Mouse (Mus musculus) erythroblast, embryonic 14.5 days (primary cell): ENCODE data around the gene Gfod1. TPM values are rescaled to one million over a fixed set of nuclear protein-coding genes. Genes with fewer than 3 reads are reported as not detected.

Experiments used
- H3K27me3 ChIP-seq: 2 replicates; pipeline ENCODE4 v1.6.1; 2012; ENCODE audit warnings: inconsistent platforms; ENCODE audit not compliant: control insufficient read depth
- H3K36me3 ChIP-seq: 2 replicates; pipeline ENCODE4 v1.6.1; 2012; ENCODE audit warnings: mild to moderate bottlenecking, inconsistent platforms; ENCODE audit not compliant: control insufficient read depth
- H3K4me1 ChIP-seq: 2 replicates; pipeline ENCODE4 v1.6.1; 2012; ENCODE audit warnings: inconsistent platforms; ENCODE audit not compliant: control insufficient read depth
- H3K4me3 ChIP-seq: replicated peaks from 2 replicates; pipeline ENCODE3; 2012; ENCODE audit warnings: moderate library complexity, mild to moderate bottlenecking, inconsistent platforms
- H3K9me3 ChIP-seq: 2 replicates; pipeline ENCODE4 v1.6.1; 2012; ENCODE audit warnings: low read length, inconsistent platforms, mixed read lengths; ENCODE audit not compliant: control insufficient read depth
- GATA1 ChIP-seq: IDR thresholded peaks from 2 replicates; pipeline ENCODE4 v1.6.1; 2012; ENCODE audit warnings: low read length, inconsistent platforms, mixed read lengths
- TAL1 ChIP-seq: IDR thresholded peaks from 3 replicates; pipeline ENCODE4 v1.6.1; 2012; ENCODE audit warnings: low read length, inconsistent platforms, mixed read lengths
- polyA plus RNA-seq: library from polyadenylated mRNA; stranded (reverse); fragments of >175 nt; gene quantifications from 2 replicates; pipeline ENCODE4 v1.2.3, GENCODE M21; 2012

Gfod1 gene
- polyA plus RNA-seq, 1 experiment, result 0.01 TPM

- no peaks in the 10 kb centered on the region for H3K9me3 ChIP-seq
- no peak for TF ChIP-seq GATA1
- no peak for TF ChIP-seq TAL1
- no peak overlapping the region for H3K4me3 ChIP-seq
- no peaks in the 10 kb centered on the region for H3K4me1 ChIP-seq
- peaks cover 3% of the 10 kb centered on the region; the same call in 1 of the 2 replicates for H3K36me3 ChIP-seq
- H3K27me3 ChIP-seq, result no peaks in the 10 kb centered on the region
Measured at GRCm38 (mm10) chr13:43152005-43152520, 151.9 kb downstream of the Gfod1 start.

DNA sequence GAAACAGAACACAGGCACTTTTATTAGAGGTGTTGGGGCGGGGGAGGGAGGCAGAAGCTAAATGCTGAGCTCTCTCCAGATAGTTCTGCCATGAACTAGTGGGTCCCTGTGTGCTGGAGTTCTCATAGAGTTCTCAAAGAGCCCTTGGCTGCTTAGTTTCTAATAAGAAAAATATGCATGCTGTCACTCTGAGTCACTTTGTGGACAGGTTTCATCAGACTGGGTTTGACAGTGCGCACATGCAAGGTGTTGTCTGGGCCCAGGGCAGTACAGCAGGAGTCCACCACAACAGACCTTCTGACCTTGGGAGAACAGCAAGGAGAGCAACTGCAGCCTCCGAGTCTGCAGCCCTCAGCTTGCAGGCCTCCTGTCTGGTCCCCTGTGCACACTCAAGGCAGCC is 154.3 kb downstream of the Gfod1 start:
- Histone ChIP-seq H3K27me3 (no peaks in the 10 kb centered on the region), H3K4me1 (no peaks in the 10 kb centered on the region), H3K36me3 (peaks cover 3% of the 10 kb centered on the region; the same call in 1 of the 2 replicates), H3K9me3 (no peaks in the 10 kb centered on the region), H3K4me3 (no peak overlapping the region)
- no peak for TF ChIP-seq GATA1
- no peak for TF ChIP-seq TAL1

GRCm38 (mm10) chr13:43148692-43149091 is 155.3 kb downstream of the Gfod1 start:
- no peak overlapping the region for H3K4me3 ChIP-seq

DNA sequence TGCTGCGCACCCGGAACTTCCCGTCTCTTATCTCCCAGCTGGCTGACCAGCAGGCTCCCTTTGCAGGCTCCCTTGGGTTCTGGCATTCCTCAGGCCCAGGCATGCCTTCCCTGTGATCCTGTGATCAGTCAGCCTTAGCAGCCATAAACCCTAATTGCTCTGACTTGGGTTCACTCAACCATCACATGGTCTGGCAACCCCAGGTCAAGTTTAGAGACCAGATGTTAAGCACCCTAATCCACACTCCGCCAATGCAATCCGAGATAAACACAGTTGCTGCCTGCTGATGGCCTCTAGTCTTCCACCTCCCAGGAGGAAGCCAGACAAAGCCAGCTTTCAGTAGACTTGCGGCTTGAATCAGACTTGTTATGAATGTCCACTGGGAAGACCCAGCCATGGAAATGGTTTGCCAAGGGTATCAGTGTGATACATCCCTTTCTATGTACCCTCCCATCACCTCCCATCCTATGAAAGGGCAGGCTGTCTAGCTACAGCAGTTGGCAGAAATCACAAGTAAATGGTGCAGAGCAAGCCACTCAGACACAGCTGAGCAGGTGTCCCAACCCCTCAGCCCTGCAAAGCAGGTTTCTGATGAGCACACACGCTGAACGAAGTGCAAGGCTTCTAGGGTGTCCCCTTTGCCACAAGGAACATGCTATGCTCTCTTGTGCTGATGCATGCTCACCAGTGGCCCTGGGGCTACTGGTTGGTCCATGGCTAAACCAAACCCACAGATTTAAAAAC is 157.3 kb downstream of the Gfod1 start:
- Histone ChIP-seq H3K27me3 (no peaks in the 10 kb centered on the region), H3K4me3 (no peak overlapping the region), H3K4me1 (no peaks in the 10 kb centered on the region), H3K9me3 (no peaks in the 10 kb centered on the region), H3K36me3 (peaks cover under 1% of the 10 kb centered on the region; the same call in 1 of the 2 replicates)
- TF ChIP-seq TAL1 (no peak), GATA1 (no peak)

More at GRCm38 (mm10) chr13:43148692-43149091, 155.3 kb downstream of the Gfod1 start:
- Histone ChIP-seq H3K36me3 (peaks cover 3% of the 10 kb centered on the region; the same call in 1 of the 2 replicates), H3K9me3 (no peaks in the 10 kb centered on the region), H3K4me1 (no peaks in the 10 kb centered on the region), H3K27me3 (no peaks in the 10 kb centered on the region)
- TF ChIP-seq TAL1, result no peak
- TF ChIP-seq GATA1, result no peak

Other genes with a start within 250 kb of the Gfod1 start
- gene Tbc1d7, start 132.7 kb downstream of the Gfod1 start, polyA plus RNA-seq, result 0.29 and 0.42 TPM in 2 replicates
- 0.14 and 0.17 TPM in 2 replicates for gene Sirt5, start 61.3 kb upstream of the Gfod1 start, polyA plus RNA-seq
- gene Nol7, start 94.2 kb upstream of the Gfod1 start, polyA plus RNA-seq, result 24.4 and 27.4 TPM in 2 replicates
- 2.1 and 2.7 TPM in 2 replicates for gene Ranbp9, start 177.1 kb upstream of the Gfod1 start, polyA plus RNA-seq